Mouse (Mus musculus) CD8-positive naive resting alpha-beta T cell, adult 2 months (primary cell): ENCODE measurements at regions not wholly inside any gene's neighbourhood (a gene's known extent, or its start where the extent isn't known, plus 50 kb on each side); places are given as distances from the start of the nearest gene placed in this dataset.

Experiments
- DNase-seq, 2 experiments: peaks; one replicate each; pipeline ENCODE4 v3.0.0; 2022; ENCODE audit warnings: low read depth in 2 of 2, low spot score in 2 of 2

DNA sequence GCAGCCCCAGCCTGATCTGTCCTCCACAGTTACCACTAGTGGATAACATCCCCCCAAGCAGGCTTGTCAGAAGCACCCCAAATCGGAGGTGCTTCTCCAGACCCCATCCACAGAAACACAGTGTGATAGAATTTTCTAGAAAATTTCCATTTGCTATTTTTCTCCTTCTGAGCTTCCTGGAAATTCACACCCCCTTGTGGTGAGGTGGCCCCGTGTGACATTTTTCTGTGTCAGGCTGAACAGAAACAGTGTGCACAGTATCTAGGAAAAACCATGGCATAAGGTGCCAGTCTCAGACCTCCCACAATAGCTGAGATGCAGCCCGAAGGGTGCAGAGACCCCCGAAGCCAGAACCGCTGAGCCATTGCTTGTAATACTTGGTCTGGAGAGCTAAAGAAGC lies 155.3 kb upstream of the Mvb12b start:
- DNase-seq = no peak

- DNase-seq = peak; percentile 55 to 70
Measured at GRCm38 (mm10) chr2:34042336-34042735, 154.6 kb upstream of the Mvb12b start.

- no peak for DNase-seq
Measured at GRCm38 (mm10) chr2:34038982-34039381, 151.2 kb upstream of the Mvb12b start.

- DNase-seq = no peak
Measured at GRCm38 (mm10) chr2:34033212-34033611, 145.5 kb upstream of the Mvb12b start.

DNA sequence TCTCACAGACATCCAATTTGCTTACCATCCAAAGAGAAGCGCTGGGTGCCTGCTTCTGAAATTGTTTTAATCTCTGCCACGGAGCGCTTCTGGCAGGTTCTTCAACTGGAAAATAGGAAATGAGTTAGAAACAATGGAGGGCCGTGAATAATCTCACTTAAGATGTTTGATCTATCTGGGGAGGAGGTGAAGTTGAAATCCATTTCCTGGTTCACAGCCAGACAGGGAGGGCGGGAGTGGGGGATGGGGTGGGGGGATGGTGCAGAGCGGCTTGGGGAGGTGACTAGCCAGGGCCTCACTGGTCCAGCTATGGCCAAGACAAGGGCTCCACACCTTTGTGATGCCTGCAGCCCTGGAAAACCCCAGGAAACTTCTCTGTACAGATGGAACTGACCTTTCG lies 143.7 kb upstream of the Mvb12b start:
- no peak for DNase-seq

DNA sequence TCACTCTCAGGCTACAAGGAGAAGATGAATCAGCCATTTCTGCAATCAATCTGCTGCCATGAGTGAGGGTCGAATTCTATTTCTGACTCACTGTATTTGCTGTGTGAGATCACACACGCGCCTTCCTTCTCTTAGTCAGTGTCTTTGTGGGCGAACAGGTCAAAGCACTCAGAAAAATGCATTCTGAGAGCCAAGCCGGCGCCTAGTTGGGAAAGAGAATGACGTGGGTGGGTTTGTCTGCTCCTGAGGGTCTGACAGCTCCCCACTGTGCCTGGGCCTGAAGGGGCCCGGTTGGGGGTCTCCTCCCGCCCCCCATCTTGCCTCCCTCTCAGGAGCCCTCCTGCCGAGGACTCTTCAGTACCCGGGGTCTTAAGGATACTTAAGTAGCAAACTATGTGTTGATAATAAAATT lies 143.3 kb upstream of the Mvb12b start:
- DNase-seq = no peak

GRCm38 (mm10) chr2:34027445-34027844 lies 139.7 kb upstream of the Mvb12b start:
- DNase-seq = no peak

GRCm38 (mm10) chr2:34026566-34027360 lies 139.0 kb upstream of the Mvb12b start:
- peak in 1 of 2 experiments; percentile 20 for DNase-seq

DNA sequence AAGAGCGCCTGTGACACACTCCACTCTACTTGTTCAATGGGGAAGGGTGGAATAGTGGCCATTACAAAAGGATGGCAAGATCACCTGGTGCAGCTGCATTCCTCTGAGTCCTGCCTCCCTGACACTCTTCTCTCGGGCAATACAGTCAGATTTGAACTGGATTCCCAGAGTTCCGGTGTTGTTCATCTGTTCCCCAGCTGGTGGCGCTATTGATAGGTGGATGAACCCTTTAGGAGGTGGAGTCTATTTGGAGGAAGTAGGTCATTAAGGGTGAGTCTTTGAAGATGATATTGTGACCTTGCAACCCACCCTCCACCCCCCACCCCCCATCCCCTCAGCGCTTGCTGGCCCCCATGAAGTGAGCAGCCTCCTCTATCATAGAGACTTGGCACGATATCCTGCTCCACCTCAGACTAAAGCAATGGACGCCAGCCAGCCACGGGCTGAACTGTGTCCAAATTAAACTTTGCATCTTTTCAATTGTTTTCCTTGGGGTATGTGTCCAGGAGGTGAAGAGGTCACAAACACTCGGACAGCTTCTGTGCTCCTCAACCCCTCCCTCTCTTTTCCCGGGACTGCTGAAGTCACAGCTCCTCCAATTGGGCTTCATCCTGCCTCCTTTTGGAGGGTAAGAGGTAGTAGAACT lies 138.1 kb upstream of the Mvb12b start:
- peak; percentile 41 to 59 for DNase-seq

DNA sequence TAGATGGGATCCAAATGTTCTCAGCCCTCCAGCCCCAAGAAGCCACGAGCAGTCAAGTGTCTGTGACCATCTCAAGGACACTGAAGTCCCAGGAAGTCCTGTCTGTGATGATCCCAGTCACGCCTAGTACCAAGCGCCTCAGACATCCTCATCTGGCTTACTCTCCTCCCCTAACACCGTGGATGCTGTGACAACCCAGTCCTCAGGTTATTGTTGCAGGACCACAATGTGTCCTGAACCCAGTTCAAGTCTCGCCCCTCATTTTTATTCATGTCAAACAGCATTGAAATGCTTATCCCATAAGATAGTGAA lies 129.4 kb upstream of the Mvb12b start:
- no peak for DNase-seq

- DNase-seq = no peak
Measured at GRCm38 (mm10) chr2:34016350-34017141, 128.8 kb upstream of the Mvb12b start.

- no peak for DNase-seq
Measured at GRCm38 (mm10) chr2:34015640-34015995, 127.9 kb upstream of the Mvb12b start.

DNA sequence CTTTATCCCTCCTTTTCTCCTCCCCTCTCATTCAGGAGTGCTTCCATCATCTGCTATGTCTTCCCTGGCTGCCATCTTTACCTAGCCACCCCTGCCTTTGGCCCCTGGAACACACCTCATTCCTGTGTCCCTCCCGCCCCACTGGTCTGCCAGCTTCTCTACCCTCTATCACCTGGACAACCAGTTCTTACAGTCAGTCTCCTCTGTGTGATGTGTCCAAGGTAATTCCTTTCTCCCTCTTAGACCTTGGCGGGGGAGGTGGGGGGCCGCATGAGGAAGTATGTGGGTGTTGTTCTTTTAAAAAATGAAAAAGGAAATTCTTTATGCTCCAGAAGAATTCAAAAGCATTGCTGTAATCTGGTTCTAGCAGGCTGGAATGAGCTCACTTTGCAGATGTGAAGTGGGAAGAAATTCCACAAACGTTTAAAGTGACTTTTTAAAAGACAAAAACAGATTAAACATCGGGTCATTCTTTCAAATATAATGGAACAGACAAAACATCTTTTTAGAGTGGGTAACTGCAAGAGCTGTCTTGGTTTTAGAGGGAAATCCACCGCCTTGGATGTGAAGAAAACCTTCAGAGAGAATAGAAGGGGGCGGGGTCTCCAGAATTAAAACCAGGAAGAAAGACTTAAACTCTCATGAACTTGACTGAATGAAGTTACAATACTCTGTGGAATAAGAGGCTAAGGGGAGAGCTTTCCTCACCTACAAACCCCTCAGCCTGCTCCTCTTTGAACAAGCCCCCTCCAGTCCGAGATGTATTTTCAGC lies 127.3 kb upstream of the Mvb12b start:
- no peak for DNase-seq

GRCm38 (mm10) chr2:34010166-34010565 lies 122.4 kb upstream of the Mvb12b start:
- DNase-seq = no peak

- no peak for DNase-seq
Measured at GRCm38 (mm10) chr2:34007916-34008315, 120.2 kb upstream of the Mvb12b start.

DNA sequence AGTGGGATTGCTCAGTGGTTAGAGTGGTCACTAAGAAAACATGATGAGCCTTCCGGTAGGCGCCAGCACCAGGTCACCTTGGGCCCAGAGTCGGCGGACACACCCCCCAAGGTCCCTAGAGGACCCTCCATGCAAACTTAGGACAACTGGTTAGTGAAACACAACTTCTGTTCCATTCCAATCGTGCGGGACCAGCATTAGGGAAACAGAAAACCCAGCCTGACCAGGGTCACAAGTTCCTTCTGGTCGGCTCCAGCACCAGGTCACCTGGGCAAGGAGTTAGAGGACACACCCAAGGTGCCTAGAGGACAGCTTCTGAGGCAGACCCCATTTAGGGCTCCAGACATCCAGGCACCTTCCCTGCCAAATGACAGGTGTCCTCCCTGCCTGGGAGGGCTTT lies 109.4 kb upstream of the Mvb12b start:
- DNase-seq = no peak

- DNase-seq = no peak
Measured at GRCm38 (mm10) chr2:33996331-33996730, 108.6 kb upstream of the Mvb12b start.

GRCm38 (mm10) chr2:33991299-33991698 lies 103.6 kb upstream of the Mvb12b start:
- DNase-seq = no peak

- no peak for DNase-seq
Measured at GRCm38 (mm10) chr2:33990711-33991110, 103.0 kb upstream of the Mvb12b start.

DNA sequence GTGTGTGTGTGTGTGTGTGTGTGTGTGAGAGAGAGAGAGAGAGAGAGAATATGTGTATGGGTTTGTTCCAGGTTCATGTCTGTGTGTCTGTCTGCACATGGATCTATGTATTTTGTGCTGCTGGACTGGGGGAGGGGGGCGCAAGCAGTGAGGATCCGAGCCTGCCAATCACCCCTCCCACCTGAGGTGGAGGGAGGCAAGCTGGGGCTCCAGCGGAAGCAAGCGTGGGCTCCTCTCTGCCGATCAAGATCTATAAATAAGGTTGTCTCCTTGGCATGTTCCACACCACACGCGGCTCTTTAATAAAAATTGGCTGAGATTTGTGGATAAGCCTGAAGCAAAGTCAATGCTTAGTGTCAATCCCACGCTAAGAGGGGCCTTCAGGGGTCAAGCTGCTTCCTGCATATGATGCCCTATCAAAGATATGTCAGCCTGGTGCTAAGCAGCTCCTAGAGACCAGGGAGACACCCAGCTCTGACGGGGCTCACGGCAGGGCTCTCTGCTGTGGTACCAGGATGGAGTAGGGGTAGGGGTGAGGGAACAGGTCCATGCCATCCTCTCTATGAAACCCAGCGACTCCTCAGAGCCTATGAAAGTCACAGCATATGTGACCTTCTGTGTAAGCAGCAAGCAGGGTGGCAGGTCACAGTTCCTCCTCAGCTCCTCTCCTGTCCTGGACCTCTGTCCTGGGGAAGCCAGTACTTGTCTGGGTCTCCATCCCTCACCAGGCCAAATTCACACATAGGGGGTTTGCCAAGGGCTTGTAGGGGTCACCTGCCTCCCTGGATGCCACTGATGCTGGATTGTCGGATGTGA lies 102.0 kb upstream of the Mvb12b start:
- no peak for DNase-seq

DNA sequence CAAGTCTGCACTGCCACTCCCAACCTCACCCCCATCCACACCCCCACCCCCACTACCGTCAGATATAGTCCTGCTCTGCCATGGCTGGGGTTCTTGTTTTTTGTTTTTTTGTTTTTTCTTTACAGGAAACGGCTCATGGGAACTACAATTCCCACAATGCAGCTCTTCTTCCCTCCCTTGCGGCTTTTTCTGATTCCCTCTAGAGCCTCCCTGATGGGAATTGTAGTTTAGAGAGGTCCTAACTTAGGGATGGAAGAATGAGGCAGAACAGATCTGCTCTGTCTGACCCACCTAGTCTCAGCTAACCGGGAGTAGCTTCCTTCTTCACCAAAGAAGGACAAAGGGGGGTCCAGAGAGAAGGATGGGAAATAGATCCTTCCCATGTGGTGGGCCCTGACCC lies 98.7 kb upstream of the Mvb12b start:
- DNase-seq = no peak
